Mouse (Mus musculus): Measurements from ENCODE around the gene Pax4.

- TF ChIP-seq CTCF (IDR thresholded peaks at IDR 0.05; ENCODE audit: borderline replicate concordance, control insufficient read depth, extremely low read depth, insufficient read depth, low read length, poor library complexity): no peak
- TF ChIP-seq POLR2A (IDR thresholded peaks at IDR 0.05; ENCODE audit: control insufficient read depth, extremely low read depth, insufficient read depth, low read length, poor library complexity): peak; percentile 48; the same call in 1 of the 2 replicates
Observed at GRCm38 (mm10) chr6:28423313-28423712, 25.8 kb downstream of the Pax4 start, which contains the start of gene Arf5.

Data from thymus, adult 2 months (tissue).